Mouse (Mus musculus) kidney, postnatal 4 days (tissue): Measurements from ENCODE around the gene Cfap73.

Experiments
- DNase-seq, 2 experiments: peaks; one replicate each; pipeline ENCODE4 v3.0.0; 2021; ENCODE audit warnings: mixed read lengths in 2 of 2

Gene Cfap73

GRCm38 (mm10) chr5:120582002-120582401 is 52.0 kb downstream of the Cfap73 start:
- peak in 1 of 2 experiments; percentile 59 for DNase-seq

- DNase-seq = no peak
Observed at GRCm38 (mm10) chr5:120579898-120580626, 54.0 kb downstream of the Cfap73 start.

GRCm38 (mm10) chr5:120579211-120579897 is 54.7 kb downstream of the Cfap73 start:
- peak; percentile 75 to 85 for DNase-seq

GRCm38 (mm10) chr5:120578504-120579081 is 55.4 kb downstream of the Cfap73 start:
- DNase-seq = peak; percentile 82 to 87
